Mouse (Mus musculus): ENCODE data around the gene Zbtb46.

Gene Zbtb46

GRCm38 (mm10) chr2:181401497-181401896 lies 57.7 kb downstream of the Zbtb46 start:
- DNase-seq: no peak

GRCm38 (mm10) chr2:181397207-181397761 lies 61.9 kb downstream of the Zbtb46 start:
- DNase-seq: no peak

- DNase-seq: no peak
Observed at GRCm38 (mm10) chr2:181394086-181394485, 65.1 kb downstream of the Zbtb46 start.

GRCm38 (mm10) chr2:181392600-181393213 lies 66.5 kb downstream of the Zbtb46 start:
- DNase-seq: peak; percentile 84

- no peak for DNase-seq
Observed at GRCm38 (mm10) chr2:181391541-181391940, 67.7 kb downstream of the Zbtb46 start.

- no peak for DNase-seq
Observed at GRCm38 (mm10) chr2:181391022-181391421, 68.2 kb downstream of the Zbtb46 start.

DNA sequence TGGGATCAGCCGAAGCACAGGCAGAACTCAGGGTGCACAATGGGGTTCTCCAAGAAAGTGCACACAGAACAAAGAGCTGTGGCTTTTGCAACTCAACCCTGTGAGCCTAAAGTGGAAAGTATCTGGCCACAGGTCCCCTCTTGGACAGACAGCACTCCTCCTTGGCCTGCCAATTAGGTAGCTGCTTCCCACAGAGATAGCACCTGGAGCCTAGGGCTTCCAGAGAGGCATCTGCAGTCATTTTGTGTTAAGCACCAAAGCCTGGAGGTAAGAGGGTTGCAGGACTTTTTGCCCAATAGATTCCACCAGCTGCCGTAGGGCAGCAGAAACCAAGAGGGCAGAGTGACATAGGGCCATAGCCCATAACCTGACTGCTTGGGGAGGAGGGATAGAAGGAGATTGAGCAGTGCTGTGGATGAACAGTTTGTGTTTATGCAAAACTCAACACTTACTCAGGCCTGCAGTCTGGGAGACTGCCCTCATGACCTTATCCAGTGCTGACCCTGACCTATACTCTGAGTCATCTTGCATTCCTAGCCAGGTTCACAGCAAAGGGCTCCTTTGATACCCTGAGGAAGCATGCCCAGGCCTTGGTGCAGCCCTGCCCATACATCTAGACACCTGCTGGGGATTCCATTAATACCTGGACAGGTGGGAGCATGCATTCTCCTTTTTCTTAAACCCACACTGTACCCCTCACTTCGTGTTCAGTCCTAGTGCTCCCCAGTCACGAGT lies 68.9 kb downstream of the Zbtb46 start:
- DNase-seq: no peak

GRCm38 (mm10) chr2:181386663-181387210 lies 72.5 kb downstream of the Zbtb46 start:
- DNase-seq: no peak

DNA sequence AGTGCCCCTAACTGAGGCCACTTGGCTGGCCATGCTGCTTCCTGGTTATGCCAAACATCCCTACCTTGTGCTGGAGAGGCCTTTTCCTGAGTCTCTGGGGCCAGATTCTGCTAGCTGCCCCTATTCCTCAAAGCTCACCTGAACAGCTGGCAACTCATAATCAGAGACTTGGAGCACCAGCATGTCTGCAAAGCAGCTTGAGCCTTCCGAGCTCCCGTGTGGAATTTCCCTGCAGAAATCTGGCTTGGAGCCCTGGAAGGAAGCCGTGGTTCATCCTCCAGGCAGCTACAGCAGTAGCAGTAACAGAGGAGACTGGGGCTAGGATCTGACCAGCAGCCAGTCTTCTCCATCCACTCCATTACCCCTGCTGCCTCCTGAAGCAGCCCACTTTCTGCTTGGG lies 73.3 kb downstream of the Zbtb46 start:
- DNase-seq: no peak

GRCm38 (mm10) chr2:181384919-181385391 lies 74.3 kb downstream of the Zbtb46 start:
- no peak for DNase-seq

GRCm38 (mm10) chr2:181384463-181384862 lies 74.8 kb downstream of the Zbtb46 start:
- DNase-seq: no peak

DNA sequence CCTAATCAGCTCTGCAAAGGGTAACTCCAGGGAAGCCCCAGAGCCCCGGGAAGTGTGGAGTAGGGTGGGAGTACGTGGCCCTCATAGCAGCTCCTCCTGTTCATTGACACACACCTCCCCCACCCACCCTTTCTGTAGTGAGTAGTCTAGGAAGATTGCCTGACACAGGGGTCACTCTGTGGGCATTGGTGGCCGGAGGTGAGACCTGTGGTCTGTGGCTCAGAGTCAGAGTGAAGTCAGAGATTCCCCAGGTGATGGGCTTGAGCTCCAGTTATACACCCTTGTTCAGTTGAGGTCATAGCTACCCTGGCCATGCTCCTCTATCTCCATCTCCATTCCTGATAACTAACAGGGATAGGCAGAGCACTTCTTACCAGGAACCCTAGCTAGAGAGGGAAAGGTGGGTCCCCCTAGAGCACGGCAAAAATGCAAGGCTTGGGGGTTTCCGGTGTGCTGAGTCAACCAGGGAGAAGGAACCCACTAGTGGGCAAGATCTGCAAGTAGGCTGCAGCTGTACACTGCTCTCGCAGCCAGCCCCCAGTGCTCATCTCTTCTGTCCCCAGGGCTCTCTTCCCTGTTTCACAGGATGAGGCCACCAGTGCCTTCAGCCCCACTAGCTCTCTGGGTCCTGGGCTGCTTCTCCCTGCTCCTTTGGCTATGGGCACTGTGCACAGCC lies 77.5 kb downstream of the Zbtb46 start:
- DNase-seq: no peak

DNA sequence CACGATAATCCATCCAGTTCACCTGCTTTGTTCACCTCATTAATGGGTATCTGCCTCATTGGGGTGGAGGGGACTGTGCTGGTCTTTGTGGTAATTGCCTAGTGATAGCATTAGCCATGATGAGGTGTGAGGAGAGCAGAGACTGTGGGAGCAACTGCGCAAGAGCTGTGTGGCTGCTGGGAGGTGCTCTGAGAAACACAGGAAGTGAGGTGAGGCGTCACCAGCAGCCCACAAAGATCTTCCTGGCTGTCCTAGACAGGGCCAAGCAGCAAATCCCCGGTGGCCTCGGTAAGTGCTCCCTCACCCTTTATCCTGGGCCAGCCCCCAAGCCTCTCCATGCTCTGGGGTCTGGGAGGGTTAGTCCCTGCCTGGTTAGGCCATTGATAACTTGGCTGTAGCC lies 78.1 kb downstream of the Zbtb46 start:
- no peak for DNase-seq

- no peak for DNase-seq
Observed at GRCm38 (mm10) chr2:181380251-181380650, 79.0 kb downstream of the Zbtb46 start.

GRCm38 (mm10) chr2:181379778-181380177 lies 79.4 kb downstream of the Zbtb46 start, which contains the start of gene Lime1:
Gene Lime1 (plus strand): TSS chr2:181380078.
- no peak for DNase-seq

DNA sequence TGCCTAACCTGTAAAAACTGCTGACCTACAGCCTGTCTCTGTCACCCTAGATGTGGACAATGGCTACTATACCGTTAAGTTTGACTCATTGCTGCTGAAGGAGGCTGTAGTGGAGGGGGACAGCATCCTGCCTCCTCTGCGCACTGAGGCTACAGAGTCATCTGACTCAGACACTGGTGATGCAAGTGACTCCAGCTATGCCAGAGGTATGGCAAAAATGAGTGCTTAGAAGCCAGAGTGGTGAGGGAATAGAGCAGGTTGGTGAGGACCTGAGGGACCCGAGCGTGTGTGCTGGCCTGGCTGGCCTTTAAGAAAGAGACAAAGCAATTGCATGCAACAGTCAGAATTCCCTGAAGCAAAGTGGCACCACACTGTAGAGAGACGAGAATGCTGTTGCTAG lies 80.5 kb downstream of the Zbtb46 start:
- no peak for DNase-seq

- DNase-seq: no peak
Observed at GRCm38 (mm10) chr2:181377230-181377629, 82.0 kb downstream of the Zbtb46 start.

GRCm38 (mm10) chr2:181375787-181376186 lies 83.4 kb downstream of the Zbtb46 start:
- no peak for DNase-seq

- DNase-seq: no peak
Observed at GRCm38 (mm10) chr2:181370001-181370400, 89.2 kb downstream of the Zbtb46 start.

- peak; percentile 48 for DNase-seq
Observed at GRCm38 (mm10) chr2:181365655-181366075, 93.6 kb downstream of the Zbtb46 start.

DNA sequence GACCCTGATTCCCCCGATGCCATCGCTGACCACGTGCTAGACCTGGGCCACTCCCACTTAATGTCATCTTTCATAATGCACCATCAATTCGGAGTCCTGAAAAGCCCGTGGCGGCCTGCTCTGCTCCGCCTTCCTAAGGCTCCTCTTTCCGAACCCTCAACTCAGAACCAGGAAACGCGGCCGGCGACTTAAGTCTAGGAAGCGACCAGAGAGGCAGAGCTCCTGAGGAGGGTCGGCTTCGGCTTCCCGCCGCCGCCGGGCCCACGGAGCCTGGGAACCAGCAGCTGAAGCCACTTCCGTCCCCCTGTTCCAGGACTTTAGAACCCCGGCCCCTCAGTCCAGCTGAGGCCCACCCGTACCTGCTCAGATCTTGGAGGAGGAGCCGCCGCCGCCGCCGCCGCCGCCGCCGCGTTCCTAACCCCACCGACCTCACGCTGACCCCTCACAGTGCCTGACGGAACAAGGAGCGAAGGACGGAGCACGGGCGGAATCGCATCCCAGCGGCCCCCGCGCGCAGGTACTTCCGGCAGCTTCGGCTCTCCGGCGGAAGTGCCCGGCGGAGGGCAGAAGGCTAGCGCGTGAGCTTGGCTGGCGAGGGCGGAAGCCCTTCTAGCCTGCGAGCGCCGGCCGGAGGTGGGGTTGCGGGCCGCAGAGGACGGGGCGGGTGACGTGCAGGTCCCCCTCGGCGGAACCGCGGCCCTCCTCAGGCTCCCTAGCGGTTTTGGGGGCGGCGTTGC lies 94.2 kb downstream of the Zbtb46 start, which contains the start of the genes Zgpat and Arfrp1:
Zgpat (plus strand) TSS at position 69 of the 737 bp plus-strand sequence.
Arfrp1 (minus strand) TSS at position 545 of the 737 bp plus-strand sequence.
- DNase-seq: peak; percentile 90

- no peak for DNase-seq
Observed at GRCm38 (mm10) chr2:181364487-181364859, 94.8 kb downstream of the Zbtb46 start.
